Mouse (Mus musculus) C2C12 (cell line): Measurements from ENCODE around the gene Ubox5.

ENCODE experiments used
- CEBPB ChIP-seq: IDR thresholded peaks from one replicate; pipeline ENCODE4 v1.6.1; 2011; ENCODE audit warnings: low read depth, mild to moderate bottlenecking, control low read depth, moderate library complexity
- CTCF ChIP-seq: IDR thresholded peaks from one replicate; pipeline ENCODE4 v1.5.1; 2011; ENCODE audit not compliant: control insufficient read depth, insufficient read depth, insufficient read length
- FOSL1 ChIP-seq: IDR thresholded peaks from one replicate; pipeline ENCODE4 v1.8.0; 2011; ENCODE audit warnings: mild to moderate bottlenecking, low read length; ENCODE audit not compliant: poor library complexity, insufficient read depth, severe bottlenecking
- MAX ChIP-seq: IDR thresholded peaks from one replicate; pipeline ENCODE4 v1.6.1; 2011; ENCODE audit warnings: mild to moderate bottlenecking, control low read depth
- MYOD1 ChIP-seq: IDR thresholded peaks from one replicate; pipeline ENCODE4 v1.6.1; 2011; ENCODE audit warnings: low read depth; ENCODE audit not compliant: control insufficient read depth, insufficient read length
- MYOG ChIP-seq: IDR thresholded peaks from one replicate; pipeline ENCODE4 v1.6.1; 2011; ENCODE audit not compliant: control insufficient read depth, insufficient read length; ENCODE audit errors: extremely low read depth
- USF1 ChIP-seq: IDR thresholded peaks from one replicate; pipeline ENCODE4 v1.6.1; 2011; ENCODE audit warnings: low read depth, mild to moderate bottlenecking, control low read depth, moderate library complexity

DNA sequence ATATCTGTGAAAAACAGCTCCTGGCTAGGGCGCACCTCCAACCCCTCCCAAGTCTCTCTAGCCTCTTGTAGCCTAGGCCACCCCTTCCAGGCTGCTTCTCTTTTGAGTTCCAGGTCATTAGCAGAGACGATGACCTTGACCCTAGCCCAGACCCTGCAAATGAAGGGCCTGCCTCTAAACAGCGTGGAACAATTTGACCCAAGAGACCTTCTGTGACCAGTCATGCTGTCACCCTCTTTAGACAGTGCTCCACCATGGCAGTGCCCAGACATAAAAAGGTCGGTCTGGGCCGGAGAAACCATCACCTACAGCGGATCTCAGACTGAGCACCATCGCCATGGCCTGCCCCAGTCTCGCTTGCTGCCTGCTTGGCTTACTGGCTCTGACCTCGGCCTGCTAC is 54.0 kb downstream of the Ubox5 start, which contains the start of gene Oxt:
- TF ChIP-seq CTCF = no peak
- TF ChIP-seq MYOD1 = no peak
- no peak for TF ChIP-seq USF1
- no peak for TF ChIP-seq MAX
- no peak for TF ChIP-seq CEBPB
- no peak for TF ChIP-seq MYOG
- no peak for TF ChIP-seq FOSL1
